Comparison of ENCODE assay signal across 8 mouse cellular contexts in genomic region chr9:71915871-71916661, GRCm38 (mm10).
A peak's percentile ranks its signal among the peaks of the same experiment; 100 is the strongest.
DNase-seq lines count a peak whose midpoint lies in the region; ATAC-seq and TF ChIP-seq lines count a peak whose summit lies in the region.

No protein-coding gene starts in this region.

- no peak overlapping the region for H3K27ac ChIP-seq in gastrocnemius, adult 2 months
- H3K27ac ChIP-seq in ES-E14 (ENCODE audit: insufficient read depth, low read depth, low read length, poor library complexity, severe bottlenecking), result no peak overlapping the region

- H3K9ac ChIP-seq in ES-E14 (ENCODE audit: insufficient read depth, low read depth, low read length, poor library complexity, severe bottlenecking), result no peak overlapping the region

- peaks cover 0 to 8% of the 10 kb centered on the region in 2 experiments; a peak in 3 of 4 replicates for H3K4me1 ChIP-seq in ES-E14 (ENCODE audit: control insufficient read depth in 2 of 2, insufficient read depth in 2 of 2, low read length in 2 of 2, poor library complexity in 1 of 2)

- in situ Hi-C loops in ES-E14 (cut with MboI; ENCODE audit: low sequenced_read_pairs in 2 of 2, unreplicated experiment in 2 of 2), result no loop called here

- H3K9me3 ChIP-seq in ES-E14 (ENCODE audit: control insufficient read depth, insufficient read depth, low read depth, low read length), result no peaks in the 10 kb centered on the region

- no peak overlapping the region for H3K4me3 ChIP-seq in gastrocnemius, adult 2 months
- no peak overlapping the region for H3K4me3 ChIP-seq in ES-E14 (ENCODE audit: insufficient read depth in 1 of 2, low read depth in 1 of 2, low read length in 2 of 2, poor library complexity in 1 of 2, severe bottlenecking in 1 of 2)

- H3K36me3 ChIP-seq in ES-E14 (ENCODE audit: control insufficient read depth, insufficient read depth, low read length, poor library complexity, severe bottlenecking), result no peaks in the 10 kb centered on the region

- DNase-seq in gastrocnemius, adult 2 months, result peak; percentile 33
- DNase-seq in gastrocnemius, postnatal 36 days, result no peak
- DNase-seq in ES-E14 (ENCODE audit: low read depth, low spot score), result peak; percentile 50
- DNase-seq in gonadal fat pad, adult 2 months (ENCODE audit: low read depth), result peak; percentile 69
- DNase-seq in lung, postnatal 25 days (ENCODE audit: low spot score), result peak; percentile 68
- no peak for DNase-seq in layer of hippocampus, postnatal 36 days
- DNase-seq in left cerebral cortex, postnatal 25 days (ENCODE audit: low spot score in 2 of 2), result no peak

- no peak for TF ChIP-seq CTCF in gastrocnemius, adult 2 months (IDR thresholded peaks at IDR 0.05)

- intact Hi-C loops in gastrocnemius, adult 2 months (cut with DNase I), result no loop called here
- intact Hi-C loops in gastrocnemius, postnatal 36 days (cut with DNase I), result no loop called here
- intact Hi-C loops in left cerebral cortex, postnatal 25 days (cut with DNase I), result no loop called here

- no peak for ATAC-seq in CD4-positive, CD25-positive, alpha-beta regulatory T cell, adult 4 months

TF ChIP-seq in ES-E14, 5 proteins besides CTCF, POLR2A, EP300 and RAD21:
- TF ChIP-seq ZNF384 (IDR thresholded peaks at IDR 0.05; ENCODE audit: low read depth, low read length) (no peak), CHD2 (IDR thresholded peaks at IDR 0.05; ENCODE audit: low read depth, low read length) (no peak)

Comparison
In these comparisons a context has a peak if more than half of its experiments do, and no peak if none do; other contexts are left out.
1. DNase-seq: peak in gastrocnemius, adult 2 months (single experiment), ES-E14 (single experiment), gonadal fat pad, adult 2 months (single experiment) and lung, postnatal 25 days (single experiment); none in gastrocnemius, postnatal 36 days (0 of 2), layer of hippocampus, postnatal 36 days (0 of 2) and left cerebral cortex, postnatal 25 days (0 of 2).